Mouse (Mus musculus) adrenal gland, adult 2 months (tissue): ENCODE measurements around the gene Nutf2. TPM values are rescaled to one million over a fixed set of nuclear protein-coding genes. Genes with fewer than 3 reads are reported as not detected.

Experiments used
- polyA plus RNA-seq: library from polyadenylated mRNA; depleted of rRNA; stranded (reverse); fragments of >200 nt; gene quantifications from 2 replicates; pipeline ENCODE4 v1.2.3, GENCODE M21; 2012; rRNA removed
- total RNA-seq, 2 experiments: library from RNA; stranded (reverse); gene quantifications; 2 replicates each; pipeline ENCODE4 v1.2.3; 2021

Gene Nutf2
- total and polyA plus RNA-seq, 3 experiments = 24.8 to 44.0 (median 30.2) TPM

Other genes with a start within 250 kb of the Nutf2 start
- gene Ctcf, start 224.0 kb upstream of the Nutf2 start, total RNA-seq = 10 to 100 TPM; 51.5 to 53.4 TPM
- gene Ctcf, start 224.0 kb upstream of the Nutf2 start, polyA plus RNA-seq = 14.5 and 15.6 TPM in 2 replicates
- 1 to 10 TPM; 2.3 to 2.4 TPM for gene Agrp, start 223.2 kb upstream of the Nutf2 start, total RNA-seq
- gene Agrp, start 223.2 kb upstream of the Nutf2 start, polyA plus RNA-seq = 1.5 and 2.6 TPM in 2 replicates
- 1 to 10 TPM; 2.0 to 2.9 TPM for gene Carmil2, start 174.3 kb upstream of the Nutf2 start, total RNA-seq
- gene Carmil2, start 174.3 kb upstream of the Nutf2 start, polyA plus RNA-seq = 3.3 and 4.2 TPM in 2 replicates
- 10 to 100 TPM; 21.7 to 28.7 TPM for gene Acd, start 159.5 kb upstream of the Nutf2 start, total RNA-seq
- gene Acd, start 159.5 kb upstream of the Nutf2 start, polyA plus RNA-seq = 39.9 and 41.9 TPM in 2 replicates
- gene Pard6a, start 159.4 kb upstream of the Nutf2 start, total RNA-seq = 10 to 100 TPM; 11.0 to 14.7 TPM
- gene Pard6a, start 159.4 kb upstream of the Nutf2 start, polyA plus RNA-seq = 20.2 and 21.3 TPM in 2 replicates
- gene 4933405L10Rik, start 152.9 kb upstream of the Nutf2 start, total RNA-seq = not detected
- 0.10 TPM in 1 of 2 replicates, not detected in the other for gene 4933405L10Rik, start 152.9 kb upstream of the Nutf2 start, polyA plus RNA-seq
- 1 to 10 TPM; 2.9 to 6.8 TPM for gene Enkd1, start 152.4 kb upstream of the Nutf2 start, total RNA-seq
- gene Enkd1, start 152.4 kb upstream of the Nutf2 start, polyA plus RNA-seq = 9.7 and 12.9 TPM in 2 replicates
- gene Gfod2, start 101.9 kb upstream of the Nutf2 start, total RNA-seq = 10 to 100 TPM in 1 of 2 experiments, 1 to 10 TPM in 1; 7.8 to 14.2 TPM
- 8.1 and 9.6 TPM in 2 replicates for gene Gfod2, start 101.9 kb upstream of the Nutf2 start, polyA plus RNA-seq
- gene Ranbp10, start 33.2 kb upstream of the Nutf2 start, total RNA-seq = 10 to 100 TPM; 19.7 to 23.6 TPM
- gene Ranbp10, start 33.2 kb upstream of the Nutf2 start, polyA plus RNA-seq = 22.2 and 27.3 TPM in 2 replicates
- not detected for gene Tsnaxip1, start 32.8 kb upstream of the Nutf2 start, total RNA-seq
- not detected in 2 replicates for gene Tsnaxip1, start 32.8 kb upstream of the Nutf2 start, polyA plus RNA-seq
- gene Cenpt, start 7.3 kb upstream of the Nutf2 start, total RNA-seq = 1 to 10 TPM; 5.9 to 6.7 TPM
- 5.9 and 8.1 TPM in 2 replicates for gene Cenpt, start 7.3 kb upstream of the Nutf2 start, polyA plus RNA-seq
- 10 to 100 TPM; 31.7 to 38.0 TPM for gene Thap11, start 5.4 kb upstream of the Nutf2 start, total RNA-seq
- gene Thap11, start 5.4 kb upstream of the Nutf2 start, polyA plus RNA-seq = 79.7 and 91.6 TPM in 2 replicates
- gene Edc4, start 20.3 kb downstream of the Nutf2 start, total RNA-seq = 10 to 100 TPM; 33.8 to 35.9 TPM
- 74.9 and 97.4 TPM in 2 replicates for gene Edc4, start 20.3 kb downstream of the Nutf2 start, polyA plus RNA-seq
- 1 to 10 TPM; 1.3 to 1.6 TPM for gene Nrn1l, start 33.0 kb downstream of the Nutf2 start, total RNA-seq
- gene Nrn1l, start 33.0 kb downstream of the Nutf2 start, polyA plus RNA-seq = 4.6 TPM in 2 replicates
- 10 to 100 TPM; 32.5 to 33.3 TPM for gene Pskh1, start 39.9 kb downstream of the Nutf2 start, total RNA-seq
- 45.3 and 51.2 TPM in 2 replicates for gene Pskh1, start 39.9 kb downstream of the Nutf2 start, polyA plus RNA-seq
- gene Ctrl, start 73.3 kb downstream of the Nutf2 start, total RNA-seq = under 1 TPM; 0.73 to 0.84 TPM
- 1.1 and 2.0 TPM in 2 replicates for gene Ctrl, start 73.3 kb downstream of the Nutf2 start, polyA plus RNA-seq
- gene Psmb10, start 77.9 kb downstream of the Nutf2 start, total RNA-seq = 10 to 100 TPM; 77.0 to 79.0 TPM
- gene Psmb10, start 77.9 kb downstream of the Nutf2 start, polyA plus RNA-seq = 156 and 174 TPM in 2 replicates
- gene Lcat, start 82.8 kb downstream of the Nutf2 start, total RNA-seq = 1 to 10 TPM; 1.3 to 2.9 TPM
- 1.9 and 3.3 TPM in 2 replicates for gene Lcat, start 82.8 kb downstream of the Nutf2 start, polyA plus RNA-seq
- 10 to 100 TPM; 40.2 to 60.5 TPM for gene Slc12a4, start 105.5 kb downstream of the Nutf2 start, total RNA-seq
- 62.4 and 63.2 TPM in 2 replicates for gene Slc12a4, start 105.5 kb downstream of the Nutf2 start, polyA plus RNA-seq
- not detected for gene Dpep3, start 118.8 kb downstream of the Nutf2 start, total RNA-seq
- gene Dpep3, start 118.8 kb downstream of the Nutf2 start, polyA plus RNA-seq = 0.21 TPM in 1 of 2 replicates, not detected in the other
- 10 to 100 TPM; 13.6 to 19.6 TPM for gene Dus2, start 130.8 kb downstream of the Nutf2 start, total RNA-seq
- 5.5 and 5.6 TPM in 2 replicates for gene Dus2, start 130.8 kb downstream of the Nutf2 start, polyA plus RNA-seq
- gene Dpep2nb, start 145.4 kb downstream of the Nutf2 start, total RNA-seq = not detected
- gene Dpep2nb, start 145.4 kb downstream of the Nutf2 start, polyA plus RNA-seq = not detected in 2 replicates
- 10 to 100 TPM; 16.1 to 17.3 TPM for gene Ddx28, start 151.3 kb downstream of the Nutf2 start, total RNA-seq
- 12.5 and 13.2 TPM in 2 replicates for gene Ddx28, start 151.3 kb downstream of the Nutf2 start, polyA plus RNA-seq
- gene Nfatc3, start 198.3 kb downstream of the Nutf2 start, total RNA-seq = 10 to 100 TPM; 35.2 to 70.0 TPM
- 14.9 and 20.6 TPM in 2 replicates for gene Nfatc3, start 198.3 kb downstream of the Nutf2 start, polyA plus RNA-seq